Mouse (Mus musculus) ES-Bruce4 (cell line): ENCODE results near the gene Gm13420. TPM values are rescaled to one million over a fixed set of nuclear protein-coding genes. Genes with fewer than 3 reads are reported as not detected.
A peak's percentile ranks its signal among the peaks of the same experiment; 100 is the strongest.
"Not testable (repeated sequence)": the region's sequence is repeated elsewhere in the genome, so short reads cannot be mapped to it uniquely, and the experiment has no call there.

Experiments used
- H3K27ac ChIP-seq: 2 replicates; pipeline ENCODE4 v1.5.1; 2012; ENCODE audit warnings: low read length, inconsistent platforms; ENCODE audit not compliant: insufficient read depth
- H3K27me3 ChIP-seq: 2 replicates; pipeline ENCODE4 v1.6.1; 2012; ENCODE audit warnings: mild to moderate bottlenecking, low read length, inconsistent platforms; ENCODE audit not compliant: control insufficient read depth, poor library complexity, insufficient read depth, severe bottlenecking
- H3K36me3 ChIP-seq: 2 replicates; pipeline ENCODE4 v1.6.1; 2012; ENCODE audit warnings: inconsistent platforms, mild to moderate bottlenecking, low read length, moderate library complexity; ENCODE audit not compliant: control insufficient read depth, poor library complexity, insufficient read depth, severe bottlenecking
- H3K4me1 ChIP-seq: one replicate; pipeline ENCODE4 v1.8.1; 2011; ENCODE audit warnings: low read length; ENCODE audit not compliant: control insufficient read depth, insufficient read depth
- H3K4me3 ChIP-seq: 2 replicates; pipeline ENCODE4 v1.5.1; 2011; ENCODE audit warnings: low read depth, mild to moderate bottlenecking, low read length
- H3K9ac ChIP-seq: 2 replicates; pipeline ENCODE4 v1.6.1; 2012; ENCODE audit warnings: low read depth, mild to moderate bottlenecking, inconsistent platforms; ENCODE audit not compliant: poor library complexity, severe bottlenecking
- H3K9me3 ChIP-seq: replicated peaks from 2 replicates; pipeline ENCODE4 v1.6.1; 2012; ENCODE audit warnings: mild to moderate bottlenecking, low read length, inconsistent platforms; ENCODE audit not compliant: control insufficient read depth, poor library complexity, insufficient read depth, severe bottlenecking
- CTCF ChIP-seq: IDR thresholded peaks from one replicate; pipeline ENCODE4 v1.8.1; 2011; ENCODE audit warnings: low read depth, low read length
- EP300 ChIP-seq: IDR thresholded peaks from 2 replicates; pipeline ENCODE4 v1.6.1; 2011; ENCODE audit warnings: low read depth, low read length; ENCODE audit not compliant: insufficient read depth
- POLR2A ChIP-seq: IDR thresholded peaks from one replicate; pipeline ENCODE4 v1.8.1; 2011; ENCODE audit warnings: low read length; ENCODE audit not compliant: insufficient read depth
- polyA plus RNA-seq: library from polyadenylated mRNA; stranded (reverse); fragments of >200 nt; gene quantifications from 2 replicates; pipeline ENCODE4 v1.2.4, GENCODE M21; 2011; ENCODE audit warnings: low read depth; ENCODE audit not compliant: missing spikeins, insufficient read depth, insufficient read length

Gene Gm13420
- polyA plus RNA-seq, result 0.75 TPM in 1 of 2 replicates, not detected in the other

DNA sequence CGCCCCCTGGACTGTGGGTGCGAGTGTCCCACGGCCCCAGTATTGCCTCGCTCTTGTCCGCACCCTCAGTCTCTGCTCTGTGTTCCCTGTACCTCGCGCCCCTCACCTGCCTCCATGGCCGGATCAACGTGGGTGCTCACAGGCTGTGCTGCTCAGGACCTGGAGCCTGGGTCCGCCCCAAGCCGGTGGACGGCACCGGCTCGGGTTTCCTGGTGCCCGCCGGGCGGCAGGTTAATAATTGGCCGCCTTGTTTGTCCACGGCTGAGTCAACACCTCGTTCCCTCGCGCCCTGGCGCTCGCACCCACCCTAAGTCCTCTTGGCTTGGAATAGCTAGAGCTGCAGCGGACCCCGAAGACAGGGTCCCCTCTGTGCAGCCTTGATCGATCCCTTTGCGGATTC, at the start of gene Gm13420:
TSS of gene Gm13420 (minus strand) at position 189 of the 400 bp plus-strand sequence.
- H3K36me3 ChIP-seq, result no peaks in the 10 kb centered on the region
- no peak within 1 kb of the TSS for H3K27ac ChIP-seq
- H3K9me3 ChIP-seq, result peaks cover 5% of the 10 kb centered on the region; the same call in 1 of the 2 replicates
- H3K4me3 ChIP-seq, result peak within 1 kb of the TSS; percentile 37
- H3K27me3 ChIP-seq, result no peaks in the 10 kb centered on the region
- no peak for TF ChIP-seq CTCF
- TF ChIP-seq POLR2A, result no peak
- TF ChIP-seq EP300, result no peak
- H3K9ac ChIP-seq, result peak within 1 kb of the TSS; percentile 49
- peaks cover 2% of the 10 kb centered on the region for H3K4me1 ChIP-seq

DNA sequence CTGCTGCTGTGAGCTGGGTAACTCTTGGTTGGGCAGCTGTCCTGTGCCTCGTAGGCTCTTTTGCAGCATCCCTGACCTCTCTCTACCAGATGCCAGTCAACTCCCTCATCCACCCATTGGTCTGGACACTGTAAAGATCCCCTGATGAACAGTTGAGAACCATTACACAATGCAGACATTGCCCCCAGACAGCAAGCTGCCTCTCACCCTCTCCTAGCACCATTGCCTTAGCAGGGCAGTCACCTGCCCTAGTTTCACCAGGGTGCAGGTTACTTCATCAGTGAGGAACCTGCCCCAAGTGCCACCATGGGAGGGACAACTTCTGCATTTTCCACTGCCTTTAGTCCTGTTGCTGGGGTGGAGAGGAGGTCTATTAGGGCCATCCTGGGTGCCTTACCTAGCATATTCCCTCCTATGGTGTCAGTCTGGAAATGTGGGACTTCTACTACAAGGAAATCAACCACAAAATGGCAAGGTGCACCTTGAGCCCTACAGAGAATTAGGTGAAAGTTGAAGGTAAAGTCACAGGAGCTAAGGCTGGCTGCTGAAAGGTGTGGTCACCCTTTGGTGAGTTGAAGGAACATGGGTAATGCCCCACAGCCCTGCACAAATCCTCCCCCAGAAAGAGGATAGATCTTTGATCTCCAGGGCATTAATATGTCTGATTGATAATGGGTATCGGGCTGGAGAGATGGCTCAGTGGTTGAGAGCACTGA, 41.4 kb upstream of the Gm13420 start:
- no peaks in the 10 kb centered on the region for H3K27me3 ChIP-seq
- H3K27ac ChIP-seq, result no peak overlapping the region
- H3K9ac ChIP-seq, result no peak overlapping the region
- H3K9me3 ChIP-seq, result no peaks in the 10 kb centered on the region
- TF ChIP-seq POLR2A (no peak), EP300 (no peak), CTCF (no peak)
- H3K4me3 ChIP-seq, result no peak overlapping the region
- H3K4me1 ChIP-seq, result no peaks in the 10 kb centered on the region
- H3K36me3 ChIP-seq, result no peaks in the 10 kb centered on the region; the same call in 1 of the 2 replicates

DNA sequence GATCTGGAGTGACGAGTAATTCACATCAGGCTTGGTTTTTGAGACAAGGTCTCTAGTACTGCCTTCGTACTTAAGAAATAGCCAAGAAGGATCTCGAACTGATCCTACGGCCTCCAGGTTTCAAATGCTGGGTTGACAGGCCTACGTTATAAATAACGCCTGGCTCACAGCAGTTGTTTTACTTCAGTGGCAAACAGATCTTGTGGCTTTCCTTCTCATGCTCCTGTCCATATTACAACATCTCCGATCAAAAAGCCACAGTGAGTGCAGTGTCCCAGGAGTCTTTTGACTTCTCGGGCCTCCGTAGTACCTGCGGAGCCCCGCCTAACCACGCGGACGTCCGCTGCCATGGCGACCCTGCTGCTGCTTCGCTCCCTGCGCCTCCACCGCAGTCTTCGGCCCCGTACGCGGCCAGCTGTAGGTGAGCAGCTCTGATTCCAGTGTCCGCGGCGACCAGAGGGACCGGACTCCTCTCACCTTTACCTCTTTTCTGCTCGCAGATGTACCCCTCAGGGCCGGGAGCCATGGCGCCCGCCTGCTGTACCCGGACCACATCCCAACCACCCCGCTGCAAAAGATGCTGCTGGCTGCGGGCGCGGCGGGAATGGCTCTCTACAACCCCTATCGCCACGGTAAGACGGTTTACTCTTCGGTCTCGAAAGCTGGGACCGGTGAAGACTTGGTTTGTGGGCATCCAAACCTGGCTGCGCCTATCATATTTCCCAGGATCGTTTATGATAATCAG, 36.6 kb upstream of the Gm13420 start, which contains the start of gene Trub2:
TSS of gene Trub2 (minus strand) at position 566 of the 745 bp plus-strand sequence.
- peaks cover 6% of the 10 kb centered on the region for H3K4me1 ChIP-seq
- peak within 1 kb of the TSS; percentile 56 for H3K9ac ChIP-seq
- no peaks in the 10 kb centered on the region for H3K9me3 ChIP-seq
- peak within 1 kb of the TSS; percentile 94 for H3K4me3 ChIP-seq
- TF ChIP-seq POLR2A (no peak), EP300 (no peak), CTCF (no peak)
- H3K27ac ChIP-seq, result no peak within 1 kb of the TSS
- no peaks in the 10 kb centered on the region for H3K27me3 ChIP-seq
- H3K36me3 ChIP-seq, result peaks cover 32% of the 10 kb centered on the region

DNA sequence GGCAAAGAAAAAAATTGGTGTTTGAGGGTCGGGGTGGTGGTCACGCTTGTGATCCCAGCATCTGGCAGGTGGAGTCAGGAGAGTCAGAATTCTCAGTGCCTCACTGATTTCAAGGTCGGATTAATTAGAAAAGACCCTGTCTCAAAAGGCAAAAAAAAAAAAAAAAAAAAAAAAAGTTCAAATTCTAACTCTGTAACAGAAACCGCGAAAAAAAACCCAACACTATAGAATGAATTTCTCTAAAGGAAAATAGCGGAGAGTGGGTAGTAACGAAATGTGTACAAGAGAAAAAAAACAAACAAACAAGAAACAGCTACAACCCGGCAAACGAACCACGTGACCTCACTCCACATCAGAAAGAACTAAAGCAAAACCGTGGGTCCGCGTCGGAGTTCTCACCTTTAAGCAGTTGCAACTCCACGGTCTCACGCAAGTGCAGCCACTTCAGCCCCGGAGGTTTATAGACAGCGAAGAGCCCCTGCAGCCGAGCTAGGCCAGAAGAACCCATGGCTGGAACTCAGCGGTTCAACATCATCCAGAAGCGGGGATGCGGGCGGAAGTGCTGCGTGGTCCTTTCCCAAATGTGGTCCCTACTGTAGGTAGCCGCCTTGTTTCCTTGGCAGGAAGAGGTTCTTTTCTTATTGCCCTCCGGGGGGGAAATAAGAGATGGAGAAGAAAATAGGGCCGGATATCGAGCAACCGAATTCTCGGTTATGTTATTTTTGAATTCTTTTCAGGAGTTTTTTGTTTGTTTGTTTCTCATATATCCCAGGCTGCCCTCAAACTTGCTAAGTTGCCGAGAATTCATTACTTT, 35.8 kb upstream of the Gm13420 start, which contains the start of gene Coq4:
TSS of gene Coq4 (plus strand) at position 390 of the 814 bp plus-strand sequence.
- Histone ChIP-seq H3K9me3 (no peaks in the 10 kb centered on the region), H3K9ac (peak within 1 kb of the TSS; percentile 56), H3K27ac (peak within 1 kb of the TSS; percentile 8; the same call in 1 of the 2 replicates), H3K36me3 (peaks cover 39% of the 10 kb centered on the region), H3K4me3 (peak within 1 kb of the TSS; percentile 94), H3K4me1 (peaks cover 6% of the 10 kb centered on the region), H3K27me3 (no peaks in the 10 kb centered on the region)
- TF ChIP-seq POLR2A, result peak; percentile 76
- TF ChIP-seq CTCF, result no peak
- TF ChIP-seq EP300, result 0 out of 2 replicates have a peak, but pooled peaks have one; percentile 41

DNA sequence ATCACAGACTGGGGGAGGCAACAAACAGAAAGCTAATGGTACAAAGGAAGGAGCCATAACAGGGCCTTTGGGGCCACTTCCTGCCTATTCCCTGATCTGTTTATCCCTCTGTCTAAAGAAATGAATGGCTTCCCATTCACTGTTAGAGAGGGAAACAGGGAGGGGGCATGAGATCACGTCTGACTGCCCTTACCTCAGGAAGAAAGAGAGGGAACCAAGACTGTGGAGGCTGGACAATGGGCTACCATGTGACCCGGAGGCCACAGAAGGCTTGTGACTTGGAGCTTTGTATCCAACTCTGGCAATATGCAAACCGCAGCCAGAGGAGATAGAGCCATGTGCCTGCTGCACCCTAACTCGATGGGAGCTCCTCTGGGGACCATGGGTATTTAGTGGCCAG, 32.8 kb upstream of the Gm13420 start:
- Histone ChIP-seq H3K4me1 (peaks cover 6% of the 10 kb centered on the region), H3K4me3 (no peak overlapping the region), H3K27ac (no peak overlapping the region), H3K36me3 (peaks cover 64% of the 10 kb centered on the region), H3K27me3 (no peaks in the 10 kb centered on the region), H3K9me3 (peaks cover 3% of the 10 kb centered on the region; the same call in 1 of the 2 replicates), H3K9ac (no peak overlapping the region)
- TF ChIP-seq CTCF (no peak), POLR2A (no peak), EP300 (no peak)

DNA sequence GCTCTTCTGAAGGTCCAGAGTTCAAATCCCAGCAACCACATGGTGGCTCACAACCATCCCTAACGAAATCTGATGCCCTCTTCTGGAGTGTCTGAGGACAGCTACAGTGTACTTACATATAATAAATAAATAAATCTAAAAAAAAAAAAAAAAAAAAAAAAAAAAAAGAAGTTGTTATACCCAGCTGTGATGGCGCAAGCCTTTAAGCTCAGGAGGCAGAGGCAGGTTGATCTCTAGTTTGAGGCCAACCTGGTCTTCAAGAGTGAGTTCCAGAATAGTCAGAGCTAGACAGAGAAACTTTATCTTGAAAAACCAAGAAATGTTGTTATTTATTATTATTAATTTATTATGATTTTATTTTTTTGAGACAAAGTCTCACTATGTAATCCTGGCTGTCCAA, 29.8 kb upstream of the Gm13420 start:
- not testable (repeated sequence) for H3K27ac ChIP-seq, H3K9ac ChIP-seq, H3K4me1 ChIP-seq, H3K4me3 ChIP-seq, H3K27me3 ChIP-seq, H3K9me3 ChIP-seq
- H3K36me3 ChIP-seq, result peaks cover 88% of the 10 kb centered on the region
